Mouse (Mus musculus): Measurements from ENCODE around the gene Ppme1.

GRCm38 (mm10) chr7:100302316-100302715 lies 69.8 kb downstream of the Ppme1 start:
- TF ChIP-seq CTCF (IDR thresholded peaks at IDR 0.05; ENCODE audit: borderline replicate concordance, extremely low read depth, insufficient read depth, insufficient read length) (no peak), POLR2A (IDR thresholded peaks at IDR 0.05; ENCODE audit: borderline replicate concordance, extremely low read depth, insufficient read depth, insufficient read length, poor library complexity, severe bottlenecking) (no peak)
